Mouse (Mus musculus): ENCODE results near the gene Rapgef3.

The Rapgef3 gene

DNA sequence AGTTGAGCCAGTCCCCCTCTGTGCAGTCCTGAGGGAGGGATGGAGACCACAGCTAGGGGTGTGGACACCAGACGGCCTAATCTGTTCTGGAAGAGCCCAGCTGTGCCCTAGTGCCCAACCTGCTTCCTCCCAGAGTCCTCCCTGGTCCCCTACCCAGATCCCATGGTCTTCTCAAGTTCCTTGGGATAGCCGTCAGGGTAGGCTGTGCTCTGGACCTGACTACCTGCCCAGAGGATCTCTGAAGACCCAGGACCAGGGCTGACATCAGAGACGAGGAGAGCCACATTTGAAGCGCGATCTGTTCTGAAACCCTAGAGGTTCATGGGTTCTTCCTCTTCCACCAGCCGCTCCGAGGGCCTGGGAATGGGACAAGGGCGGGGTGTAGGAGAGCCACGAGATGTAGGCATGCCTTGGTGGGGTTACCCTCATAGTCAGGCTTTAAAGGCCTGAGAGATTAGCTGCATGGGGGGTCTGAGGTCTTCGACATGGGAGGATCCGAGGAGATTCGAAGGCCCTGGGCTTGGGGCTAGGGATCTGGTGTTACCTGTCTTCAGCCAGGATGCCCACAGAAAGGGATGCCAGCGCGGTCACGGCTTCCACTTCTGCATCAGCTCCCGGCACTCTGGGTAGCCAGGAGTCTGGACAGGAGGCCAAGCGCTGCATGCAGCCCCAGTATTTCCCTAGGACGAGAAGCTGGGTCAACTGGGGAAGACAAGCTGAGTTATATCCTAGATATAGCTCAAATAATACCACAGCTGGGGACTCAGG is 25.8 kb upstream of the Rapgef3 start:
- DNase-seq, result peak; percentile 17

GRCm38 (mm10) chr15:97791126-97791700 is 23.4 kb upstream of the Rapgef3 start:
- DNase-seq, result peak; percentile 49

DNA sequence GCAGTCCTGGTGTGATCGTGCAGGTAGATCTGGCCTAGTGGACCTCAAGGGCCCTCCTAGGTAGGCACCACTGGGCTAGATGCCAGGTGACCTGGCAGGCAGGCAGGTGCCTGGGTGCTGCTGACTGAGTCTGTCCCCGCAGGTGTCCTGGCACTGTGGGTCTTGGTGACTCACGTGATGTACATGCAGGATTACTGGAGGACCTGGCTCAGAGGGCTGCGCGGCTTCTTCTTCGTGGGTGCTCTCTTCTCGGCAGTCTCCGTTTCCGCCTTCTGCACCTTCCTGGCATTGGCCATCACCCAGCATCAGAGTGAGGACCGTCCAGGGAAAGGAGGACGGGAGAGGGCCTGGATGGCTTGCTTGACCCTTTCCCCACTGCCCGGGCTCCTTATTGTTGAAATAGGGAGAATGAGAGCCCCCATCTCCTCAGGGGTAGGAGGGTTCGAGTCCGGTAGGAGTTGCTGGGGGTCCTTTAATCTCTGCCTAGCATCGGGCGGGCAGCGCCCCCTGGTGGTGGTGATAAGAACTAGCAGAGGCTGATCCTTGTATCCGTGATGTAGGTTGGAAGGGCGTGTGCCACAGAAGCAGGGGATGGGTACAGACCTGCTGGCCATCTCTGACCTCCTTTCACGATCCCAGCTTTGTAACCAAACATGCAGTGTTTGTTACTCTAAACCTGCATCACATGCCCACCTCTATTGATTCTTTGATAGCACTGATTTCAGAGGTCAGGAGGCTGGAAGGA is 22.2 kb upstream of the Rapgef3 start:
- peak; percentile 88 for DNase-seq

GRCm38 (mm10) chr15:97788821-97789220 is 21.0 kb upstream of the Rapgef3 start:
- peak; percentile 87 for DNase-seq

- peak; percentile 46 for DNase-seq
These were observed 20.3 kb upstream of the Rapgef3 start for GRCm38 (mm10) chr15:97787799-97788667.

DNA sequence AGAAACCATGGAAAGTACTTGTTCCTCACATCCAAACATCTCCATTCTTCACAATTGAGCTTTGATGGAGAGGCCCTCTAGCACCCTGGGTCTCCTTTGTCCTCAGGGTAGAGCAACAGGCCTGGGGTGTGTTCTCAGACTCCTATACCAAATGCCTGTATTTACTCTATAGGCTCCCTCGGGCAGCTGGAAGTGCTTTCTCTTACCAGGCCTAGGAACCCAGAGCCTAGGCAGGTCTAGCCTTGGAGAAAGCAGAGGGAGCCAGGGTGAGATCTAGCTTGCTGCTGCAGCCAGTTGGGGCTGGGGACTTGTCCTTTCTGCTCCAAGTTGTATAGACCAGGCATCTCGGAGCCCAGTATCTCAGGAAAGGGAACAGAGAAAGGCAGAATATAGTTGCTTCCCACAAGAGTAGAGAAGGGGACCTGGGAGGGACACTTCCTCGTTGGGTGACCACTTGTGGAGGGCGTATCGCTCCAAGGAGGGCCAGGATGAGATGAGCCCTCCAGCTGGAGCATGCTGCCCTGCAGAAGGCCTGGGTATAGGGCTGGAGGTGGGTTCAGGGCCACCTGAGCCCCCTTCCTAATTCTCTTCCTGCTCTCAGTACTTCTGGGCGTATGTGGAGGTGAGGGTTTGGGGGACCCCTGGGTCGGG is 19.5 kb upstream of the Rapgef3 start:
- no peak for DNase-seq

DNA sequence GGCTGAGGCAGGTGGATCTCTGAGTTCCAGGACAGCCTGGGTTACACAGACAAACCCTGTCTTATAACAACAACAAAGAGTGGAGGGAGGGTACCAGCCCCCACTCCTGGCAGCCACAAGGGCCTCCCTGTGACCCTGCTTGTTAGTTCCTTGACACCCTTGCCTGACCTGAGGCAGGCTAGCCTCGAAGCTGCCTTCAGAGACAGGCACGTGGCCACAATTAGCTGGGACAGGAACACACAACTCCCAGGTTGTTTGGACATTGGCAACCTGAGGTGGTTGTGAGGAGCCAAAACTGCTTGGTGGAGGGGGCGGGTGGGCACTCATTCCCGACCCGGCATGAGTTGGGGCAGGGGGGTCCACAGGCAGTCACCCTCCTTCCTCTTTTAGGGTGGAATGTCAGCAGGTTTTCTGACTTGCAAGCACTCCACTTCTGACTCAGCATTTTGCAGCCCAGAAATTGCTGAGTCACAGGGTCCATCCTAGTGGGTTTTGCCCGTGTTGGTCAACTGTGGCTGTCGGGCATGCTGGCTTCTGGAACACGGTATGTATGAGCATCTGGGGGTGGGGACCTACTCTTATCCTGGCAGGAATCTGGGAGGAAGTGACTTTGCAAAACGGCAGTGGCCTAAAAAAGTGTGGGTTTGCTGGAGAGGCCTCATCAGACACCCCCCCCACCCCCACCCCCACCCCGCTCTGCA is 18.8 kb upstream of the Rapgef3 start:
- peak; percentile 52 for DNase-seq

- DNase-seq, result peak; percentile 66
These were observed 18.1 kb upstream of the Rapgef3 start for GRCm38 (mm10) chr15:97785731-97786411.

GRCm38 (mm10) chr15:97784561-97785161 is 16.9 kb upstream of the Rapgef3 start:
- DNase-seq, result peak; percentile 61

DNA sequence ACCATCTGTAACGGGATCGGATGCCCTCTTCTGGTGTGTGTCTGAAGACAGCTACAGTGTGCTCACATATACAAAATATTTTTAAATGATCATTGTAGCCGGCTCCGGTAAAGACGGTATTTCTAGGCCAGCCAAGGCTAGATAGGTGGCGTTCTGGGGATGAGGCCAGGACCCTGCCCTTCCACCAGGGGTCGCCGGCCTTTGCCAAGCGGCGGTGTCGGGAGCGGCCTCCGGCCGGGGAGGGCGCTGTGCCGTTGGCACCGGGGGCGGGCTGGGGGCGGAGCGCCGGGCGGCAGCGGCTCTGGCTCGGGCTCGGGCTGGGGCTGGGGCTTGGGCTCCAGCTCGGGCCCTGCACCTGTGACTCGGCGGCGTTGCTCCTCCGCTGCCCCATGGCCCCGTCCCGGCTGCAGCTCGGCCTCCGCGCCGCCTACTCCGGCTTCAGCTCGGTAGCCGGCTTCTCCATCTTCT is 16.4 kb upstream of the Rapgef3 start:
- peak; percentile 89 for DNase-seq

- no peak for DNase-seq
These were observed 15.0 kb upstream of the Rapgef3 start for GRCm38 (mm10) chr15:97782749-97783105.

DNA sequence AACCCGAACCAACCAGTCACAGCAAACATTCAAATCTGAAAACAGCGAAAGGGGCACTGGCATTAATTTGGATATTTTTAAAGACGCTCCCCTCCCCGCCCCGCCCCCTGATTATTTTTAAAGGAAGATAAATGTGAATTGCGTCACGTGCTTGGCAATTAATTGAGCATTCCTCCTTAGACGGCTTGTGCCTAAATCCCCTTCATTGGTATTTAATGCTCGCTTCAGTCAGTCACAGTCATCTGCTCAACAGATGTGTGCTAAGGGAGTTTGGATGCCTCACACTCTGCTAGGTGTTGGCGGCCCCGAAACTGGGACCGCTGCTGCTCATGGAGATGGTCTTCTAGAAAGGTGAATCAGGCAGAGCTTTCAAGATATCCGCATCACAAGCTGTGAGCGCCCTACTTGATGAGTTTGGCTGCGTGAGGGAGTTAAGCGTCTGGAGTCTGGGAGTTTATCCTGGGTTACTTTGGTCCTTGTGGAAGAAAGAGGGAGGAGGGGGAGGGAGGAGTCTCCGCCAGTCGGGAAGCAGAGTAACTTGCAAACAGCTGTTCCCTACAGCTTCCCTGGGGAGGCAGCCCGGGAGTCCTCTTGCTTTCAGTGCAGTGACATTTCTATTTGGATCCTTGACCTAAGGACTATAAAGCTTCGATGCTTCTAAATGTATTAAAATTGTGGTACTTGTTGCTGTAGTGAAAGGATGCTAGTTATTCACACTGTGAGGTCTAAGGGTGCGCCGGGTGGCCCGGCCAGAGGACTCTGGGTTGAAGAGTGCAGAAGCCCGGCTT is 14.4 kb upstream of the Rapgef3 start:
- no peak for DNase-seq

GRCm38 (mm10) chr15:97780611-97781031 is 12.8 kb upstream of the Rapgef3 start:
- DNase-seq, result no peak

DNA sequence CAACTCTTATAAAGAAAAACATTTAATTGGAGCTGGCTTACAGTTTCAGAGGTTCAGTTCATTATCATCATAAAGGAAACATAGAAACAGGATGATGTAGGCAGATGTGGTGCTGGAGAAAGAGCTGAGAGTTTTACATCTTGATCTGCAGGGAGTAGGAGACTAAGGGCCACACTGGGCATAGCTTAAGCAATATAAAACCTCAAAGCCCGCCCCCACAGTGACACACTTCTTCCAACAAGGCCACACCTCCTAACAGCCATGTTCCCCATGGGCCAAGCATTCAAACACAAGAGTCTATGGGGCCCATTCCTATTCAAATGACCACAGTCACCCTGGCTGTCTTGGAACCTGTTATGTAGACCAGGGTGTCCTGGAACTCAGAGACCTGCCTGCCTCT is 11.8 kb upstream of the Rapgef3 start:
- no peak for DNase-seq

DNA sequence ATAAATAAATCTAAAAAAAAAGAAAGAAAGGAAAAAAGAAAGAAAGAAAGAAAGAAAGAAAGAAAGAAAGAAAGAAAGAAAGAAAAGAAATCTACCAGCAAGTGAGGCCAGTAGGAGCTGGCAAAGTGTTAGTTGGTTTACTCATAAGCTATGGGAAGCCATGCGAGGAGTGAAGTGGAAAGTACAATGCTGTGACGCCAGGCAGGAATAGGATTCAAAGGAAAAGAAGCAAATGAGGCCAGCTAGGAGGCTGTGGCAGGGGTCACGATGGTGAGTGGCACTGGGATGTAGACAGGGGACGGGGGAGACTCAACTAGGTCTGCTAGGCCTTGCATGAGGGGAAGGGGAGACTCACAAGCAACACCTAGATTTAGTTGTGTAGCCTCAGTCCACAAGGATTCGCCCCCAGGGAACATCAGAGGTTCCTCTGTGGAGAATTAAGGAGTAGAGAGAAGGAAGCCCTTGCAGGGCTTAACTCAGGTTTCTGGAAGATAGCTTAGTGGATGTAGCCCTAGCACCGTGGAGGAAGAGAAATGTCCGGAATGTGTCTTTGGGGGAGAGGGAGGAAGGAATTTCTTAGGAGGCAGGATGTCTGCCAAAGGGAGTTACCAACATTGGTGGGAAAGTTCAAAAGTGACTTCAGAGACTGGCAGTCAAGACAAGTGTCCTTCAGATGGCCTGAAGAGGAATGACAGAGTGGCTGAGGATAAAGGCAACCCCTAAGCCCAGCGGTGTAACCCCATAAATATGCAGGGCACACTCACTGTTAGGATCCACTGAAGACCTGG is 10.7 kb upstream of the Rapgef3 start, which contains the start of gene Slc48a1:
Gene Slc48a1, plus strand, starts transcription at position 210 of the 788 bp plus-strand sequence.
- DNase-seq, result no peak

GRCm38 (mm10) chr15:97776919-97777318 is 9.1 kb upstream of the Rapgef3 start:
- no peak for DNase-seq

GRCm38 (mm10) chr15:97776514-97776913 is 8.7 kb upstream of the Rapgef3 start:
- peak; percentile 48 for DNase-seq

GRCm38 (mm10) chr15:97773961-97774370 is 6.2 kb upstream of the Rapgef3 start:
- no peak for DNase-seq

DNA sequence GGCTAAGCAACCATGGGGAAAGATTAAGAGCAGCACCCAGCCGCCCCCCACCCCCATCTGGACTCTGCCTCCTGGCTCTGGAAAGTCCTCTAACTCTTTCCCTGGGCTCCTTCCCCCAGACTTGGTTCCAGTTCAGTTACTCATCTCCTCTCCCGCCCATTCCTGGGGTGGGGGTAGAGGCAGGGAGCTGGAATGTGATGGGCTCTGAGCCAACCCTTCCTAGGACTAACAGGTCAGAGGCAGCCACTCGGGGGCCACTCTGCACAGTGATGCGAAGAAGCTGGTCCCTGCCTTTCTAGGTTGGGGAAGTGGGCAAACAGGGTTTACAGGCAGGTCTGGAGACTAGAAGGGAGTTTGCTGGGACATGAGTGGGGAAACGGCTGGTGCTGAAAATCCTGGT is 5.3 kb upstream of the Rapgef3 start:
- DNase-seq, result no peak

Measured in cerebellum, adult 11-12 months (tissue).